Mouse (Mus musculus): ENCODE measurements around the gene Pdzd9. TPM values are rescaled to one million over a fixed set of nuclear protein-coding genes. Genes with fewer than 3 reads are reported as not detected.

Pdzd9 gene
- total RNA-seq, 1 experiment from 2014 or later: 0.09 TPM

DNA sequence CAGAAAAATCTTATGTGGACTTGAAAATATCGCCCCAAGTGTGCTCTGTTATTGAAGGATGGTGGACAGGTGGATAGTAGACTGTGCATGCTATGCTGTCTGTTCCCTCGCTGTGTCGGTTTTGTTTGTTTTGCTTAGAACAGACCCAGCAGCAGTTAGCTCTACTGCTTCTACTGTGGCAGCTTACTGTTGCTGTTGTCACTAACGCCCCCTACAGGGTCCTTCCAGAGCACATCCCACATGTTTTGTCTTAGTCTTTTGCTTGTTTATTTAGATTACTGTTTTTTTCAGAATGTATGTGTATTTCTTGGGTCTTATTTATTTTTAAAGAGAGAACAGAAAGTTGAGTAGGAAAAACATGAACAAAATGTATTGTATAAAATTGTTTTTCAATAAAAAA lies 26.9 kb downstream of the Pdzd9 start:
- ATAC-seq (replicated peaks; ENCODE audit: low read depth, poor library complexity, severe bottlenecking): 0 out of 2 replicates have a peak, but pooled peaks have one; percentile 45

GRCm38 (mm10) chr7:120635821-120636220 lies 34.3 kb downstream of the Pdzd9 start:
- 0 out of 2 replicates have a peak, but pooled peaks have one; percentile 5 for ATAC-seq (replicated peaks; ENCODE audit: low read depth, poor library complexity, severe bottlenecking)

DNA sequence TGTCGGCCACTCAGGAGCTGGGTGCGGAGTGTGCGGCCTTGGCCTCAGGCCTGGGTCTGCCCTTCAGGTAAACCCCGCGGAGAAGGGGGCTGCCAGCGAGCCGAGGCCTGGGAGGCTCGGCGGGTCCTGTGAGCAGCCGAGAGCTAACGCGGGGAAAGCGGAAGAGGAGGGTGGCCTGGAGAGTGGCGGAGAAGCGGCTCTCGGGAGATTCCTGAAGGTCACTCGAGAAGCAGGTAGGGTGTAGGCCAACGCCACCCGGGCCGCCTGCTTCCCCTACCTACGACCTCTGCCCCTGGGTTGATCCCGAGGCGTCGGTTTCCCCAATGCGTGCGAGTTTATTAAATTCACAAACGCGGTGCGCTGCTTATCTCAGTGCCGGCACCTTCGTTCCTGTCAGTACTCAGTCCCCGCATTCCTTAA lies 34.8 kb downstream of the Pdzd9 start:
- peak; percentile 66 for ATAC-seq (replicated peaks; ENCODE audit: low read depth, poor library complexity, severe bottlenecking)

DNA sequence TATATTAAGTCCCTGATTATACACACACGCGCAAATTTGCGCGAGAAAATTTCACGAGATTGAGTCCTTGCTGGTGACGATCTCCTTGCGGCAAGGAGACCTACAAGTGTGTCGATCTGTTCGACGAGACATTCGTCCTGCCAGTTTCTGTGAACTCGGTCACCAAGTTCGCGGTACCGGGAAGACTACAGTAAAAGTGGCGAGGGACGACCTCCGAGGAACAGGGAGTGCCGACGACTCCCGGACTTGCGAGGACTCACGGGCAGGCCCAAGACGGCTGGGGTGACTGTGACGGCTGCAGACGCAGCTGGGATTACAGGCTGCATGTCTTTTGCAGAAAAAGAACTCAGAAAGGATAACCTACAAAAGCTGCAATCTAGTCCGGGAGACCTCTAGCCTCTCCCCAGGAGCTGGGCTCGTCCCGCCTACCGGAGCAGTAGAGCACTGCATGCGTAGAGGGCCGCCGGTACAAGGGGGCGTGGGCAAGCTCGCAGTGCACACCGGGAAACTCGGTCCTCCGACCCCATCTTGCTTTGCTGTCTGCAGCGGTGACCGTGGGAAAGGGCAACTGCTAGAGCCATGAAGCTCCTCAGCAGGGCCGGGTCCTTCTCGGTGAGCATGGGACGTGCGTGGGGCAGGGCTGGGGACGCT lies 35.3 kb downstream of the Pdzd9 start, which contains the start of gene Uqcrc2:
Gene Uqcrc2, plus strand, starts transcription at position 466 of the 651 bp plus-strand sequence.
- peak; percentile 96 for ATAC-seq (replicated peaks; ENCODE audit: low read depth, poor library complexity, severe bottlenecking)

DNA sequence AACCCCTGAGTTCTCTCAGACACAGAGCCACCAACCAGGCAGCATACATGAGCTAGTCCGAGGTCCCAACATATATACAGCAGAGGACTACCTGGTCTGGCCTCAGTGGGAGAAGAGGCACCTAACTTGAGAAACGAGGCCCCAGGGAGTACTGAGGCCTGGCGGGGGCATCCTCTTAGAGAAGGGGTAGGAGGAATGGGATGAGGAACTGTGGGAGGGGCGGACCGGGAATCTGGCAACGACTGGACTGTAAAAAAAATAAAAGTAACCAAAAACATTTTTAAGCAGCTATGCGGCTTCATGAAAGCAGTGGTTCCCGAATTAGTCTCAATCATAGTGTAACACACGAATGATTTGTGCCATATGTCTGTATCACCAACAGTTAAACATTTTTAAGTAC lies 35.8 kb downstream of the Pdzd9 start:
- no peak for ATAC-seq (replicated peaks; ENCODE audit: low read depth, poor library complexity, severe bottlenecking)

GRCm38 (mm10) chr7:120632518-120632917 lies 37.6 kb downstream of the Pdzd9 start:
- ATAC-seq (replicated peaks; ENCODE audit: low read depth, poor library complexity, severe bottlenecking): 0 out of 2 replicates have a peak, but pooled peaks have one; percentile 26

- ATAC-seq (replicated peaks; ENCODE audit: low read depth, poor library complexity, severe bottlenecking): no peak
Observed at GRCm38 (mm10) chr7:120620841-120621240, 49.3 kb downstream of the Pdzd9 start.

- no peak for ATAC-seq (replicated peaks; ENCODE audit: low read depth, poor library complexity, severe bottlenecking)
Observed at GRCm38 (mm10) chr7:120620075-120620771, 49.9 kb downstream of the Pdzd9 start.

Other genes starting within 250 kb of the Pdzd9 start
- gene Uqcrc2, start 35.2 kb downstream of the Pdzd9 start, total RNA-seq (2017): 142 and 147 TPM in 2 replicates
- 16.9 and 20.2 TPM in 2 replicates for gene Mosmo, start 7.3 kb upstream of the Pdzd9 start, total RNA-seq (2017)
- 0.15 TPM in 1 of 2 replicates, not detected in the other for gene Vwa3a, start 69.0 kb upstream of the Pdzd9 start, total RNA-seq (2017)
- not detected in 2 replicates for gene Gm5737, start 142.0 kb upstream of the Pdzd9 start, total RNA-seq (2017)
- 73.9 and 95.6 TPM in 2 replicates for gene Eef2k, start 172.5 kb upstream of the Pdzd9 start, total RNA-seq (2017)
- gene Polr3e, start 247.4 kb upstream of the Pdzd9 start, total RNA-seq (2017): 26.9 and 30.3 TPM in 2 replicates

Data from common myeloid progenitor, adult 5-6 weeks (primary cell).